Mouse (Mus musculus) macrophage (primary cell): Measurements from ENCODE around the gene Plscr3. TPM values are rescaled to one million over a fixed set of nuclear protein-coding genes. Genes with fewer than 3 reads are reported as not detected.
A peak's percentile ranks its signal among the peaks of the same experiment; 100 is the strongest.

Source experiments
- H3K27ac ChIP-seq: fragments of 350-480 bp; formaldehyde crosslinking; 2 replicates; pipeline ENCODE4 v1.9.0; 2021
- H3K36me3 ChIP-seq: fragments of 350-480 bp; formaldehyde crosslinking; 2 replicates; pipeline ENCODE4 v1.9.0; 2021; ENCODE audit errors: inconsistent target
- H3K4me3 ChIP-seq: fragments of 350-480 bp; formaldehyde crosslinking; 2 replicates; pipeline ENCODE4 v1.9.0; 2021; ENCODE audit errors: inconsistent target
- H3K79me2 ChIP-seq: fragments of 350-480 bp; formaldehyde crosslinking; 2 replicates; pipeline ENCODE4 v1.9.0; 2021; ENCODE audit errors: inconsistent target
- WGBS: methylation state at CpG from one replicate; pipeline ENCODE4 v1.1.7; 2026; ENCODE audit warnings: inconsistent platforms; ENCODE audit not compliant: missing documents; 5-methylcytosine and 5-hydroxymethylcytosine counted together
- polyA plus RNA-seq: library from polyadenylated mRNA; stranded (reverse); fragments of 250-400 nt; gene quantifications from 3 replicates; pipeline ENCODE4 v1.2.4, GENCODE M21; 2018; ENCODE audit warnings: inconsistent platforms

Plscr3 gene
- polyA plus RNA-seq, 1 experiment from 2014 or later, result 23.8 TPM

GRCm38 (mm10) chr11:69883066-69883465, 36.9 kb downstream of the Plscr3 start:
- Histone ChIP-seq H3K79me2 (peaks cover 16% of the 10 kb centered on the region), H3K27ac (no peak overlapping the region), H3K36me3 (no peaks in the 10 kb centered on the region), H3K4me3 (no peak overlapping the region)
- WGBS, result 92% methylated on average over 4 of the region's 4 CpGs

- no peak overlapping the region for H3K27ac ChIP-seq
- H3K36me3 ChIP-seq, result no peaks in the 10 kb centered on the region
- H3K4me3 ChIP-seq, result no peak overlapping the region
- peaks cover 16% of the 10 kb centered on the region for H3K79me2 ChIP-seq
- 91% methylated on average over 7 of the region's 8 CpGs for WGBS
These were observed 37.5 kb downstream of the Plscr3 start for GRCm38 (mm10) chr11:69883527-69884151.

- H3K4me3 ChIP-seq, result no peak overlapping the region
- 67% methylated on average over 8 of the region's 9 CpGs for WGBS
- H3K27ac ChIP-seq, result no peak overlapping the region
- H3K79me2 ChIP-seq, result peaks cover 13% of the 10 kb centered on the region
- H3K36me3 ChIP-seq, result no peaks in the 10 kb centered on the region
These were observed 38.1 kb downstream of the Plscr3 start for GRCm38 (mm10) chr11:69884240-69884639.

- Histone ChIP-seq H3K36me3 (no peaks in the 10 kb centered on the region), H3K4me3 (no peak overlapping the region), H3K79me2 (peaks cover 9% of the 10 kb centered on the region), H3K27ac (no peak overlapping the region)
- WGBS, result 91% methylated on average over 8 of the region's 8 CpGs
These were observed 38.5 kb downstream of the Plscr3 start for GRCm38 (mm10) chr11:69884663-69885062.

GRCm38 (mm10) chr11:69886907-69887635, 40.9 kb downstream of the Plscr3 start:
- Histone ChIP-seq H3K4me3 (no peak overlapping the region), H3K36me3 (no peaks in the 10 kb centered on the region), H3K27ac (no peak overlapping the region), H3K79me2 (no peaks in the 10 kb centered on the region)
- WGBS, result 91% methylated on average over 8 of the region's 8 CpGs

- H3K36me3 ChIP-seq, result no peaks in the 10 kb centered on the region
- H3K4me3 ChIP-seq, result no peak overlapping the region
- 92% methylated on average over 4 of the region's 4 CpGs for WGBS
- no peaks in the 10 kb centered on the region for H3K79me2 ChIP-seq
- no peak overlapping the region for H3K27ac ChIP-seq
These were observed 45.3 kb downstream of the Plscr3 start for GRCm38 (mm10) chr11:69891482-69891881.

- Histone ChIP-seq H3K4me3 (no peak overlapping the region), H3K79me2 (no peaks in the 10 kb centered on the region), H3K27ac (no peak overlapping the region), H3K36me3 (no peaks in the 10 kb centered on the region)
- whole genome bisulfite sequencing, result 16% methylated on average over 5 of the region's 5 CpGs
These were observed 48.5 kb downstream of the Plscr3 start for GRCm38 (mm10) chr11:69894671-69895070.

- no peaks in the 10 kb centered on the region for H3K79me2 ChIP-seq
- H3K4me3 ChIP-seq, result no peak within 1 kb of the TSS
- 17% methylated on average over 4 of the region's 4 CpGs for WGBS
- no peaks in the 10 kb centered on the region for H3K36me3 ChIP-seq
- H3K27ac ChIP-seq, result no peak within 1 kb of the TSS
These were observed 49.1 kb downstream of the Plscr3 start, which contains the start of gene Acap1 for GRCm38 (mm10) chr11:69895291-69895690. Gene Acap1 (minus strand): TSS chr11:69895539.

- Histone ChIP-seq H3K27ac (no peak overlapping the region), H3K79me2 (no peaks in the 10 kb centered on the region; the same call in 1 of the 2 replicates), H3K4me3 (no peak overlapping the region), H3K36me3 (peaks cover 14% of the 10 kb centered on the region)
- 46% methylated on average over 2 of the region's 4 CpGs for WGBS
These were observed 53.7 kb downstream of the Plscr3 start for GRCm38 (mm10) chr11:69899870-69900269.

- Histone ChIP-seq H3K27ac (peak within 1 kb of the TSS; percentile 87), H3K4me3 (peak within 1 kb of the TSS; percentile 69), H3K36me3 (peaks cover 22% of the 10 kb centered on the region), H3K79me2 (no peaks in the 10 kb centered on the region; the same call in 1 of the 2 replicates)
- WGBS, result under 1% methylated on average over 38 of the region's 38 CpGs
These were observed 54.6 kb downstream of the Plscr3 start, which contains the start of the genes 2810408A11Rik and Neurl4 for GRCm38 (mm10) chr11:69900471-69901405. Gene 2810408A11Rik (minus strand): TSS chr11:69900987. Gene Neurl4 (plus strand): TSS chr11:69901072.

GRCm38 (mm10) chr11:69901406-69901846, 55.2 kb downstream of the Plscr3 start:
- Histone ChIP-seq H3K27ac (peak overlapping the region; percentile 87), H3K4me3 (peak overlapping the region; percentile 69), H3K36me3 (peaks cover 28% of the 10 kb centered on the region), H3K79me2 (no peaks in the 10 kb centered on the region; the same call in 1 of the 2 replicates)
- WGBS, result 1% methylated on average over 35 of the region's 42 CpGs
